In the genomic region with DNA sequence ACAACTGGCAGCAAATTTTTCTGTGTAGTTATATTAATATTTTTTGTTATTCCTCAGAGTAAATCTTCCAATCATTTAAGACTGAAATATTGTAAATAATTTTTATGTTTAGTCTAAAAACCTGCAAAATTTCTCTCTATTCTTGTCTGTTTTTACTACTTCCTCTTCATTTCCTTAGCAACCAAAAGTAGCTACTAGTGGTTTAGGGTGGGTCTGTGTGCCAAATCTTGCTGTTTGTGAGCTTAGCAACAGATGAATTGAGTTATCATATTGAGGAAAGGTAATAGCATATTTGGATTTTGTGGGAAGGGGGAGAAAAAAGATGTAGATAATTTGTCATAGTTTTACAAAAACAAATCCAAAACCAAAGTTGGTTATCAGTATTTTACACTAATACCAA, we compare ENCODE assay signal across 8 mouse cellular contexts. TPM values are rescaled to one million over a fixed set of nuclear protein-coding genes. Genes with fewer than 3 reads are reported as not detected.
DNase-seq lines count a peak whose midpoint lies in the region; ATAC-seq and TF ChIP-seq lines count a peak whose summit lies in the region.

No protein-coding gene starts in this region.

- H3K9ac ChIP-seq in heart, embryonic 15.5 days, result no peak overlapping the region
- H3K9ac ChIP-seq in CH12.LX (ENCODE audit: insufficient read depth, low read depth), result no peak overlapping the region
- H3K9ac ChIP-seq in intestine, postnatal 0 days (ENCODE audit: low read depth, low read length), result no peak overlapping the region

- no peaks in the 10 kb centered on the region; the same call in 1 of the 2 replicates for H3K79me2 ChIP-seq in CH12.LX (replicated peaks; ENCODE audit: control insufficient read depth, extremely low read depth, insufficient read depth, poor library complexity, severe bottlenecking)

- no peaks in the 10 kb centered on the region for H3K27me3 ChIP-seq in heart, embryonic 15.5 days
- no peaks in the 10 kb centered on the region for H3K27me3 ChIP-seq in CH12.LX (replicated peaks)
- H3K27me3 ChIP-seq in intestine, postnatal 0 days (replicated peaks; ENCODE audit: control insufficient read depth, insufficient read depth, low read length), result no peaks in the 10 kb centered on the region

- H3K4me2 ChIP-seq in heart, embryonic 15.5 days, result peak overlapping the region; percentile 64
- no peak overlapping the region for H3K4me2 ChIP-seq in CH12.LX (ENCODE audit: insufficient read depth, low read depth, poor library complexity, severe bottlenecking)
- H3K4me2 ChIP-seq in intestine, postnatal 0 days (replicated peaks; ENCODE audit: low read depth), result no peak overlapping the region

- peak overlapping the region; percentile 58 for H3K4me3 ChIP-seq in heart, embryonic 15.5 days
- no peak overlapping the region for H3K4me3 ChIP-seq in CH12.LX (replicated peaks in 1 of 3; ENCODE audit: low read depth in 2 of 3, low read length in 2 of 3, poor library complexity in 1 of 3)
- H3K4me3 ChIP-seq in intestine, postnatal 0 days (ENCODE audit: low read depth, low read length), result no peak overlapping the region

- 0 out of 2 replicates have a peak, but pooled peaks cover 5% of the 10 kb centered on the region for H3K4me1 ChIP-seq in heart, embryonic 15.5 days (replicated peaks)
- peaks cover 0 to 12% of the 10 kb centered on the region in 2 experiments; a peak in 1 of 4 replicates for H3K4me1 ChIP-seq in CH12.LX (ENCODE audit: control insufficient read depth in 1 of 2, insufficient read depth in 2 of 2)
- H3K4me1 ChIP-seq in intestine, postnatal 0 days (replicated peaks; ENCODE audit: control insufficient read depth, insufficient read depth, low read length), result no peaks in the 10 kb centered on the region

- no peak for TF ChIP-seq CTCF in CH12.LX (conservative IDR thresholded peaks at IDR 0.05 in 1 of 2, IDR thresholded peaks at IDR 0.05 in 1 of 2; ENCODE audit: low read depth in 2 of 2, low read length in 2 of 2)
- no peak for TF ChIP-seq CTCF in intestine, postnatal 0 days (IDR thresholded peaks at IDR 0.05; ENCODE audit: low read depth)

- H3K27ac ChIP-seq in heart, embryonic 15.5 days, result peak overlapping the region; percentile 97; the same call in 1 of the 2 replicates
- H3K27ac ChIP-seq in CH12.LX (ENCODE audit: insufficient read depth, low read depth), result no peak overlapping the region
- no peak overlapping the region for H3K27ac ChIP-seq in intestine, postnatal 0 days (ENCODE audit: low read depth, low read length)

- ATAC-seq in heart, embryonic 15.5 days (replicated peaks; ENCODE audit: insufficient number of reproducible peaks, insufficient read depth, low FRiP score, low read depth), result no peak
- ATAC-seq in intestine, postnatal 0 days, result no peak

- DNase-seq in heart, adult 8-10 months (ENCODE audit: low spot score), result no peak
- DNase-seq in 3T3-L1 (ENCODE audit: low read depth, low spot score) (peak; percentile 46), CH12.LX (ENCODE audit: extremely low read depth) (peak; percentile 35)
- peak; percentile 61 for DNase-seq in induced T-regulatory cell, adult 2 months (ENCODE audit: low read depth)
- DNase-seq in right cerebral cortex, postnatal 36 days (ENCODE audit: low spot score in 2 of 2), result no peak
- DNase-seq in spleen, postnatal 4 days (ENCODE audit: low spot score in 2 of 2), result no peak

- no peaks in the 10 kb centered on the region for H3K36me3 ChIP-seq in heart, embryonic 15.5 days
- H3K36me3 ChIP-seq in CH12.LX (replicated peaks in 1 of 2; ENCODE audit: control insufficient read depth in 1 of 2, insufficient read depth in 1 of 2, low read length in 1 of 2), result no peaks in the 10 kb centered on the region
- no peaks in the 10 kb centered on the region for H3K36me3 ChIP-seq in intestine, postnatal 0 days (ENCODE audit: control insufficient read depth, insufficient read depth)

- H3K9me3 ChIP-seq in heart, embryonic 15.5 days (replicated peaks), result no peaks in the 10 kb centered on the region
- no peaks in the 10 kb centered on the region for H3K9me3 ChIP-seq in CH12.LX (replicated peaks; ENCODE audit: low read length)
- no peaks in the 10 kb centered on the region for H3K9me3 ChIP-seq in intestine, postnatal 0 days (ENCODE audit: control insufficient read depth)

- no peak for TF ChIP-seq POLR2A in CH12.LX (IDR thresholded peaks at IDR 0.05; ENCODE audit: low read depth, low read length)

- in situ Hi-C loops in CH12.LX (cut with MboI; ENCODE audit: low pct_ligation_motif_present, low pct_unique_long_range_greater_than_20kb, low sequenced_read_pairs), result loop anchor here (10.0 kb wide), 1 partner anchor 496 kb away; no protein-coding TSS in a partner anchor

- dilution Hi-C loops in CH12.LX (cut with MboI; ENCODE audit: extremely low pct_ligation_motif_present, extremely low pct_unique_long_range_greater_than_20kb, low sequenced_read_pairs), result no loop called here

- no peak for TF ChIP-seq RAD21 in CH12.LX (IDR thresholded peaks at IDR 0.05; ENCODE audit: low read depth, low read length)

- no peak for TF ChIP-seq EP300 in CH12.LX (IDR thresholded peaks at IDR 0.05; ENCODE audit: low read length)

TF ChIP-seq in CH12.LX, 34 proteins besides CTCF, POLR2A, EP300 and RAD21:
- TF ChIP-seq RCOR1 (conservative IDR thresholded peaks at IDR 0.05; ENCODE audit: low read depth, low read length) (no peak), IRF4 (IDR thresholded peaks at IDR 0.05; ENCODE audit: low read depth, low read length) (no peak), KAT2A (IDR thresholded peaks at IDR 0.05; ENCODE audit: insufficient replicate concordance, low read length) (no peak), SIN3A (IDR thresholded peaks at IDR 0.05; ENCODE audit: low read length) (no peak), MAX (IDR thresholded peaks at IDR 0.05; ENCODE audit: low read length) (no peak), BHLHE40 (IDR thresholded peaks at IDR 0.05; ENCODE audit: low read depth, low read length) (no peak), UBTF (IDR thresholded peaks at IDR 0.05; ENCODE audit: low read depth, low read length) (no peak), ZKSCAN1 (IDR thresholded peaks at IDR 0.05; ENCODE audit: borderline replicate concordance, low read depth, low read length) (no peak), MXI1 (IDR thresholded peaks at IDR 0.05; ENCODE audit: low read depth, low read length) (no peak), JUND (conservative IDR thresholded peaks at IDR 0.05; ENCODE audit: low read depth, low read length) (no peak), ZMIZ1 (IDR thresholded peaks at IDR 0.05; ENCODE audit: low read depth, low read length) (no peak), ETS1 (conservative IDR thresholded peaks at IDR 0.05; ENCODE audit: low read depth, low read length) (no peak), JUN (IDR thresholded peaks at IDR 0.05; ENCODE audit: insufficient read depth, low read depth, low read length) (no peak), E2F4 (IDR thresholded peaks at IDR 0.05; ENCODE audit: insufficient replicate concordance, low read depth, low read length) (no peak), CHD1 (IDR thresholded peaks at IDR 0.05; ENCODE audit: low read depth, low read length) (no peak), POLR2AphosphoS2 (IDR thresholded peaks at IDR 0.05; ENCODE audit: low read depth, low read length) (no peak)

RNA-seq across cellular contexts. Expression of a gene that starts 1.5 kb away (rescaled TPM):
- 4.6 and 5.1 TPM in 2 replicates for polyA plus RNA-seq in heart, embryonic 15.5 days (2015; fragmentation: Nextera tagmentation; extraction: Ambion mirVana)
- total RNA-seq in heart, adult 8-10 months (2022), result 1 to 10 TPM; 2.3 to 3.8 (median 2.8) TPM
- total RNA-seq in CH12.LX (2012; rRNA removed) (0.34 TPM in 2 replicates), CH12.LX (2014; rRNA removed) (0.72 and 1.3 TPM in 2 replicates)
- polyA plus RNA-seq in CH12.LX (2012; ENCODE audit: insufficient read length, low read depth), result 1.00 and 1.1 TPM in 2 replicates
- 0.37 and 0.58 TPM in 2 replicates for polyA plus RNA-seq in intestine, postnatal 0 days (2015; fragmentation: Nextera tagmentation; extraction: Ambion mirVana)

Comparison
In these comparisons a context has a peak if more than half of its experiments do, and no peak if none do; other contexts are left out.
1. DNase-seq: peak in 3T3-L1 (single experiment), CH12.LX (single experiment) and induced T-regulatory cell, adult 2 months (single experiment); none in heart, adult 8-10 months (single experiment), right cerebral cortex, postnatal 36 days (0 of 2) and spleen, postnatal 4 days (0 of 2).